Mouse (Mus musculus) embryonic facial prominence, embryonic 14.5 days (tissue): Measurements from ENCODE around the gene Osbpl8. TPM values are rescaled to one million over a fixed set of nuclear protein-coding genes. Genes with fewer than 3 reads are reported as not detected.
A peak's percentile ranks its signal among the peaks of the same experiment; 100 is the strongest.

ENCODE experiments used
- ATAC-seq: fragments of 200-750 bp; cut with Nextera tagmentation; 2 replicates; pipeline ENCODE4 v1.8.0; 2017; ENCODE audit warnings: low read depth, moderate number of reproducible peaks, moderate TSS enrichment
- DNase-seq: peaks from one replicate; pipeline ENCODE4 v3.0.0-alpha.2; 2015; ENCODE audit warnings: low spot score
- H3K27ac ChIP-seq: fragments of 300-500 bp; sonication (generic); replicated peaks from 2 replicates; pipeline ENCODE4 v1.5.1; 2014; ENCODE audit warnings: low read depth, mild to moderate bottlenecking, low read length, moderate library complexity
- H3K27me3 ChIP-seq: fragments of 300-500 bp; sonication (generic); replicated peaks from 2 replicates; pipeline ENCODE4 v1.6.1; 2014; ENCODE audit warnings: low read length; ENCODE audit not compliant: control insufficient read depth, insufficient read depth
- H3K36me3 ChIP-seq: fragments of 300-500 bp; sonication (generic); 2 replicates; pipeline ENCODE4 v1.6.1; 2014; ENCODE audit warnings: low read length, mixed read lengths; ENCODE audit not compliant: control insufficient read depth, insufficient read depth
- H3K4me1 ChIP-seq: fragments of 300-500 bp; sonication (generic); 2 replicates; pipeline ENCODE4 v1.6.1; 2014; ENCODE audit warnings: antibody characterized with exemption, low read length; ENCODE audit not compliant: control insufficient read depth, insufficient read depth
- H3K4me2 ChIP-seq: fragments of 300-500 bp; sonication (generic); 2 replicates; pipeline ENCODE4 v1.6.1; 2014; ENCODE audit warnings: low read depth, mild to moderate bottlenecking, low read length, moderate library complexity, mixed read lengths
- H3K4me3 ChIP-seq: fragments of 300-500 bp; sonication (generic); 2 replicates; pipeline ENCODE4 v1.5.1; 2014; ENCODE audit warnings: low read depth, mild to moderate bottlenecking, low read length
- H3K9ac ChIP-seq: fragments of 300-500 bp; sonication (generic); 2 replicates; pipeline ENCODE4 v1.6.1; 2014; ENCODE audit warnings: low read depth, mild to moderate bottlenecking, low read length, moderate library complexity, mixed read lengths
- H3K9me3 ChIP-seq: fragments of 300-500 bp; sonication (generic); 2 replicates; pipeline ENCODE4 v1.6.1; 2016; ENCODE audit warnings: low read length; ENCODE audit not compliant: control insufficient read depth
- WGBS: fragments of 180-500 bp; shearing (Covaris S2); extraction: QIAGEN DNeasy Blood & Tissue Kit; methylation state at CpG from one replicate; pipeline ENCODE4 v1.1.7; 2014; 5-methylcytosine and 5-hydroxymethylcytosine counted together
- polyA plus RNA-seq: library from polyadenylated mRNA; unstranded; fragments of >200 nt; fragmentation: Nextera tagmentation; extraction: Ambion mirVana; gene quantifications from 2 replicates; pipeline ENCODE4 v1.2.1, GENCODE M21; 2014

Osbpl8 gene
- polyA plus RNA-seq, 1 experiment from 2014 or later: 9.5 TPM

GRCm38 (mm10) chr10:111159789-111160522, 4.6 kb upstream of the Osbpl8 start:
- Histone ChIP-seq H3K27me3 (no peaks in the 10 kb centered on the region), H3K4me1 (peaks cover 3% of the 10 kb centered on the region; the same call in 1 of the 2 replicates), H3K27ac (no peak overlapping the region), H3K9me3 (no peaks in the 10 kb centered on the region), H3K9ac (no peak overlapping the region), H3K4me3 (no peak overlapping the region), H3K36me3 (no peaks in the 10 kb centered on the region), H3K4me2 (no peak overlapping the region)
- no peak for ATAC-seq
- DNase-seq: no peak
- 80% methylated on average over 5 of the region's 5 CpGs for WGBS

GRCm38 (mm10) chr10:111160540-111160939, 4.0 kb upstream of the Osbpl8 start:
- no peaks in the 10 kb centered on the region for H3K27me3 ChIP-seq
- H3K4me1 ChIP-seq: peaks cover 3% of the 10 kb centered on the region; the same call in 1 of the 2 replicates
- H3K36me3 ChIP-seq: no peaks in the 10 kb centered on the region
- no peak overlapping the region for H3K9ac ChIP-seq
- no peaks in the 10 kb centered on the region for H3K9me3 ChIP-seq
- no peak overlapping the region for H3K4me3 ChIP-seq
- H3K27ac ChIP-seq: no peak overlapping the region
- DNase-seq (no peak), ATAC-seq (no peak)
- 82% methylated on average over 3 of the region's 3 CpGs for WGBS
- H3K4me2 ChIP-seq: no peak overlapping the region

GRCm38 (mm10) chr10:111161373-111161772, 3.2 kb upstream of the Osbpl8 start:
- H3K4me1 ChIP-seq: peaks cover 4% of the 10 kb centered on the region; the same call in 1 of the 2 replicates
- WGBS: 83% methylated on average over 6 of the region's 6 CpGs

GRCm38 (mm10) chr10:111163025-111163424, 1.5 kb upstream of the Osbpl8 start:
- Histone ChIP-seq H3K9me3 (no peaks in the 10 kb centered on the region), H3K36me3 (no peaks in the 10 kb centered on the region), H3K27me3 (no peaks in the 10 kb centered on the region), H3K4me1 (peaks cover 8% of the 10 kb centered on the region; the same call in 1 of the 2 replicates), H3K27ac (no peak overlapping the region), H3K9ac (no peak overlapping the region), H3K4me2 (no peak overlapping the region), H3K4me3 (no peak overlapping the region)
- no peak for ATAC-seq
- WGBS: 72% methylated on average over 3 of the region's 3 CpGs
- no peak for DNase-seq

More at GRCm38 (mm10) chr10:111161373-111161772, 3.2 kb upstream of the Osbpl8 start:
- no peak for ATAC-seq
- Histone ChIP-seq H3K9ac (no peak overlapping the region), H3K27ac (no peak overlapping the region), H3K36me3 (no peaks in the 10 kb centered on the region), H3K4me3 (no peak overlapping the region), H3K9me3 (no peaks in the 10 kb centered on the region), H3K4me2 (no peak overlapping the region), H3K27me3 (no peaks in the 10 kb centered on the region)
- DNase-seq: no peak

GRCm38 (mm10) chr10:111163601-111164240, 831 bp upstream of the Osbpl8 start:
- peak overlapping the region; percentile 84 for H3K27ac ChIP-seq
- ATAC-seq: no peak
- 24% methylated on average over 9 of the region's 9 CpGs for WGBS
- no peak for DNase-seq
- H3K4me1 ChIP-seq: peaks cover 8% of the 10 kb centered on the region; the same call in 1 of the 2 replicates
- H3K36me3 ChIP-seq: no peaks in the 10 kb centered on the region
- peak overlapping the region; percentile 71 for H3K9ac ChIP-seq
- no peaks in the 10 kb centered on the region for H3K27me3 ChIP-seq
- H3K4me2 ChIP-seq: peak overlapping the region; percentile 70
- no peaks in the 10 kb centered on the region for H3K9me3 ChIP-seq
- peak overlapping the region; percentile 97 for H3K4me3 ChIP-seq

- Histone ChIP-seq H3K4me2 (peak overlapping the region; percentile 66), H3K9me3 (no peaks in the 10 kb centered on the region), H3K36me3 (no peaks in the 10 kb centered on the region), H3K4me3 (peak overlapping the region; percentile 97), H3K9ac (peak overlapping the region; percentile 97), H3K27me3 (no peaks in the 10 kb centered on the region), H3K4me1 (peaks cover 8% of the 10 kb centered on the region; the same call in 1 of the 2 replicates), H3K27ac (peak overlapping the region; percentile 94)
- under 1% methylated on average over 34 of the region's 52 CpGs for WGBS
- DNase-seq (peak; percentile 74), ATAC-seq (peak; percentile 42; the same call in 1 of the 2 replicates)
Observed at GRCm38 (mm10) chr10:111165219-111165981, 848 bp downstream of the Osbpl8 start.

- 21% methylated on average over 4 of the region's 4 CpGs for WGBS
- Histone ChIP-seq H3K36me3 (no peaks in the 10 kb centered on the region), H3K9me3 (no peaks in the 10 kb centered on the region), H3K27me3 (no peaks in the 10 kb centered on the region), H3K4me1 (peaks cover 8% of the 10 kb centered on the region; the same call in 1 of the 2 replicates), H3K4me3 (peak overlapping the region; percentile 97), H3K9ac (peak overlapping the region; percentile 97; the same call in 1 of the 2 replicates), H3K27ac (peak overlapping the region; percentile 94; the same call in 1 of the 2 replicates), H3K4me2 (peak overlapping the region; percentile 66)
- DNase-seq: peak; percentile 49
- ATAC-seq: no peak
Observed at GRCm38 (mm10) chr10:111166057-111166841, 1.7 kb downstream of the Osbpl8 start.

- WGBS: 92% methylated on average over 4 of the region's 4 CpGs
- DNase-seq (no peak), ATAC-seq (no peak)
- Histone ChIP-seq H3K9me3 (no peaks in the 10 kb centered on the region), H3K36me3 (no peaks in the 10 kb centered on the region), H3K27ac (no peak overlapping the region), H3K4me1 (peaks cover 8% of the 10 kb centered on the region; the same call in 1 of the 2 replicates), H3K4me2 (no peak overlapping the region), H3K27me3 (no peaks in the 10 kb centered on the region), H3K4me3 (no peak overlapping the region), H3K9ac (no peak overlapping the region)
Observed at GRCm38 (mm10) chr10:111167444-111167843, 2.9 kb downstream of the Osbpl8 start.
